Mouse (Mus musculus) granulocyte monocyte progenitor cell, adult 5-6 weeks (primary cell): ENCODE measurements at regions not wholly inside any gene's neighbourhood (a gene's known extent, or its start where the extent isn't known, plus 50 kb on each side); places are given as distances from the start of the nearest gene placed in this dataset.

Experiments used
- ATAC-seq: replicated peaks from 2 replicates; pipeline ENCODE4 v1.8.0; 2016; ENCODE audit warnings: mild to moderate bottlenecking, moderate TSS enrichment, inconsistent platforms; ENCODE audit not compliant: poor library complexity, severe bottlenecking

DNA sequence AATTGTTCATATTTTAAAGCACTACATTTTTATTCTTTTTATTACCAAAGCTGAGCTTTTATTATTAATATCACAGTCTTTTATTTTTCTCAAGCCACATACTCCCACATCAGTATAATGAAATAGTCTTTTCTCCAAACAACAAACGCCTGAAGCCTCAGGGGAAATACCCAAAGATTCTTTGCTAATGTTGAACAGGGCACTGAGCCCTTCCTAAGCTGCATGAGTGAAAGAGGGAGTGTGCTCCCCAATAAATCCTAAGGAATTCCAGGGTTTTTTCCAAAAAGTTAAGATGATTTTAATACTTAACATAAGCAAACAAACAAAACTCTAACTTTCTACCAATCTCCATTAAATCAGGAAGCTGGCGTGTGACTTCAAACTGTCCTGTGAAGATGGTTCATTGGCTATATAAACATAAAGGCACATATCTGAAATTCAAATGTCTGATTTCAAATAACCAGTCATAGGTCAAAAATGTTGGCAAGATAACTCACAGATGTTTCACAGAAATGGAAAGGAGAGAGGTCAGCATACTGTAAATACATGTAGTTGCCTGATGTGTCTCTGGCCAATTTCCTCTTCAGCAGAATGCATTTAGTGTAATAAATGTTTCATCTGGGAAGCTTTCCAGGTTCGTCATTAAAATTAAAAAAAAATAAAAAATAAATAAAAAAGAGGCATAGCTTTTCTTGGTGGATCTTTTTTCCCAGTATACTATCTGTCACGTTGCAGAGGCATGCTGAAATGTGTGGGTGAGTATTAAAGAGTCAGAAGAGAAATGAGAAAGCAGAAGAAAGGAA, 568.6 kb downstream of the Car8 start:
- no peak for ATAC-seq

DNA sequence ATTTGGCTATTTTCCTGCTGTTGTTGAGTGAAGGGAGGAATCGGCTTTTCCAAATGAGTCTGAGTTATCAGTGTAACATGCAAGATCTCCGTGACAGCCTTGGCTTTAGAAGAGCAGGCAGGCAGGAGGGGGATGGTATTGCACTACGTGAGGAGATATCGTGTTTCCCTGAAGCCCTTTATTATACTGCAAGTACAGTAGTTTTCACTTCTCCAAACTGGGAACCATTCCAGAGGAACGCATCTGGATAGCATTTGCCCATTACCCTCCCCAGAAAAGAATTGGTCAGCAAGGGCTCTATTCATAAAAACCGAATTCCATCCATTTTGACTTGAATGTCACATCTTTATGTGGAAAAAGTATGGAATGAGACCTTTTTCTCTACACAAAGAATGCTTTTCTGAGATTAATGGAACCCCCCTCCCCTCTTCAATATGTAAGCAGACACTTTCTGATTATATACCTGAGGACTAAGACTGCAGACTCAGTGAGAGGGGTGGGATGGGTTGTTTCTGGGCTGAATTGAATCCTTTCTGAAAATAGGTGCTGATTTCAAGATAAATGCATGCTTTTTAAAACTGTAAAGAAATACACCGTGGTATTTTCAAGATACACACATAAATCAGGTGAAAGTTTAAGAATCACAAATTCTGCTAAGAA, 571.8 kb downstream of the Car8 start:
- ATAC-seq, result no peak

DNA sequence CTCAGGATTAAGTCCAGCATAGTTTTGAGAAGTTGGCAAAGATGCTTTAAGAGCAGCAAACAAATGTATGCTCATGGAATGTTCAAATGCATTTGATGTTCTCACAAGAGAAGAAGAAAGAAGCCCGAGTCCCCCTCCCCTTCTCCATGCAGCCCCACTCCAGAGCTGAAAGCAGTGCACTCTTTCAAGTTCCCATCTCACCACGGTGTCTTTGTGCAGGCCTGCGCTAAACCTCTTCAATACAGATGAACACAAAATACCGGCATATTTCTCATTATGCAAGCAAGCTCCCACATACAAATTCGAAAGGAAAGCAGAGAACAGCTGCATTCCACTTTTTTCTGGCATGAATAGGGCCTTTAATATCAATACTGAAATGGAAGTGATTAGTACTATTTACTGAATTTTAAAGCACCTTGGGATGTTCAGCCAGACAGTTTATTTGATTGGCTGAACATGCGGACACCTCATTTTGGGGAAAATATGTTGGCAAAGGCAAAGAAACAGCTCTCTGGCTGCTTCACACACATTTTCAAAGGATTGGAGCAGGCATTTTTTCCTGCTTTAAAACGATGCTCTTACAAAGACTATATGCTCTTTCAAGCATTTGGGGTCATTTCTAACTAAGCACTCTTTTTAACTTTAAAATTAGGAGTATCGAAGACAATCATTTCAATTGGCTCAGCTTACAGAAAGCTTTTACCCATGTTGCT, 595.8 kb downstream of the Car8 start:
- ATAC-seq, result no peak

DNA sequence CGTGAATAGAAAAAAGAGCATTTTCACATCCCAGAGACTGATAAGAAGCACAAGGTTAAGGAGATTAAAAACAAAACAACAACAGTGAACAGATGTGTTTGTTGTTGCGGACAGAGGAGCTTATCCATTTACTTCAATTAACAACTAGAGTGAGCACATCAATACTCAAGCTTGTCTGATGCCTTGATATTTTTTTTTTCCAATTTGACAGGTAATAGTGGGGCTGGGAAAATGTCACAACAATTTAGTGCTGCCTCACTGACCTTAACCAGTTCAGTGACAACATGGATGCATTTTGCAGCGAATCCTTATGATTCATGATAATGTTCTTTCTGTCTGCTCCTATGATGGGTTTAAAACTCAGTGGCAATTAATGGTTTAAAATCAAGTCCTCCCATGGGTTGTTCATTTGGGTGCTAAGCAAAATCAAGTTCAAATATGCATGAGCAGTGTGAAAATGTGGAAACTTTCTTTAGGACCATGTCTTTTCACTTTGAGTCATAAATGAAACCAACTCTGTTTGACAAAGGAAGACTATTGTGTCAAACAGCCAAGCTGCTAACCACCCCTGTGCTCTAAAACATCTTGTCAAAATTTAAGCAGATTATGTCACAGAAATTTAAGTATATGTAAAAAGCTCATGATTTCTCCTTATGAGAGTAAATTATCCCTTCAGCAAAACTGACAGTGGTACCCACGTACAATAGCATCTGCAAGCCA, 641.0 kb downstream of the Car8 start:
- no peak for ATAC-seq

DNA sequence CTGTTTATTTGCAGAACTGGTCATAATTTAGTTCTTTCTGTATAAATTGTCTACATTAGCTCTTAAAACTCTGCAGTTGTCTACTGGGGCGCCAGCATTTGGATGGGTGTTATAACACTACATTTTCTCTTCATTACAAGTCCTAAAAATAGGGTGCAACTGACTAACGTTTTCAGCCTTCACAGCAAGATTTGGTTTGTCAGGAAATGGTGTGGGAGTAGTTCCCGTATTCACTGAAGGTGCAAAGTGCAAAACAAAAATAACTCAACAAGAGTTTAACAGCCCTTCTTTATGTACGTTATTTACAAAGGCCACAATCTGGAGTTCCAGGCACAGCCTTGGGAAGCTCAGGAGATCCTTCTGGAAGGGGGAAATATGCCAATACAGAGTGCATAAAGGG, 642.7 kb downstream of the Car8 start:
- ATAC-seq, result no peak

DNA sequence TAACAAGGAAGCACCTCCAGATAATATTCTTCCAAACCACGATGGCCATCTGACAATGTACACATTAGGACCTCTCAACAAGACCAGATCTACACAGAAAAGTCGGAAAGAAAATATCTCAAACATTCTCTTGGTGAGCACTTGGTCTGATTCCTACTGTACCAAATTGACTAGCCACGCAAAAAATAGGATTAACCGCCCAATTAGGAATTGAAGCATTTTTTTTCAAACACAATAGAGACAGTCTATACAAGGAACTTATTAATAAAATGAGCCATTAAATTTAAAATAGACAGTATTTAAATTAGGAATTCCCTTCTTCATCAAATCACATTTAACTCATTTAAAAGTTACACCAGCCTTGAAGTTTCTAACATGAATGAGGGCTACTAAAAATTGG, 655.0 kb downstream of the Car8 start:
- no peak for ATAC-seq

DNA sequence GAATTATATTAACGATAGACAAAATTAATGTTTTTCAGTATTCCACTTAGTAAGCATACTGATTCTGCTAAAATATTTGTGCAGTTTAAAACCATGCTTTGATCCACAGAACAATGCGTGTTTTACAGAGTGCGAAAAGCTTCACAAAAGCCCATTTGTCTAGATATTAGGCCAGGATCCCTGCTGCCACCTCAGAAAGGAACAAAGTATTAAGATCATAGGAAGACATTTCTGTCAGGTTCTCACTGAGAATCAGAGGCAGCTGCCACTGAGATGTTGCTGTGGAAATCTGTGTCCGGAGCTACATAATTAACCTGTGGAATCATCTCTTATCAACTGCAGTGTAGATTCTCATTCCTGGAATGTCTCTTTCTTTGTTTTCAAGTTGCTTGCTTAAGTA, 656.9 kb downstream of the Car8 start:
- ATAC-seq, result no peak

DNA sequence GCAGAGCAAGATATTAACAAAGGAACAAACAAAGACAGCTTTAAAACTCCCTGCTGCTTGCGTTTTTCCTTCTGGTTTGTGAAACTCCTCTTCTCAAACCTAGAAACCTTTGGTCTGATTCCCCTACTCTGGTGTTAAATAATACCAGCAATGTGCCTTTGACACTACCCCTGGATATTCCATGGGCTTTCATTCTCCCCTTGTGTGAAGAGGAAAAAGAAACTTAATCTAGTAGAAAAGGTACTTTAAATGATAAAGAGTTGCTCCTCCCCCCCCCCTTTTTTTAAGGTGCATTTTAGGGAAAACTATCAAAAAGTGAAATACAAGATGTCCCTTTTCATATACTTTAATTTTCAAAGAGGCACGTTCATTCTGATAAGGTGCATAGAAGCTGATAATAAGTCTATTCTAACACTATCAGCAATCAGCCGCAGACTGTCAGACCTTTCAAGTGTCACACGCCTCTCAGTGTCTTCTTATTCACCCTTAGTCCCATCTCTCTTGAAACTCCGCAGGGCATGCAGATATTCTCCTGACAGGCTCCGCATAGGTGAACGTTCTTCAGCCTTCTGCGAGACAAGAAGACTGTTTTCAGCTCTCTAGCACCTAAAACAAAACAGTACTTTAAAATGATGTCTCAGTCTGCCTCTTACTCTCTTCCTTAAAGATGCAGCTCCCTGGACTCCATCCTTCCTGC, 657.5 kb downstream of the Car8 start:
- ATAC-seq, result no peak

DNA sequence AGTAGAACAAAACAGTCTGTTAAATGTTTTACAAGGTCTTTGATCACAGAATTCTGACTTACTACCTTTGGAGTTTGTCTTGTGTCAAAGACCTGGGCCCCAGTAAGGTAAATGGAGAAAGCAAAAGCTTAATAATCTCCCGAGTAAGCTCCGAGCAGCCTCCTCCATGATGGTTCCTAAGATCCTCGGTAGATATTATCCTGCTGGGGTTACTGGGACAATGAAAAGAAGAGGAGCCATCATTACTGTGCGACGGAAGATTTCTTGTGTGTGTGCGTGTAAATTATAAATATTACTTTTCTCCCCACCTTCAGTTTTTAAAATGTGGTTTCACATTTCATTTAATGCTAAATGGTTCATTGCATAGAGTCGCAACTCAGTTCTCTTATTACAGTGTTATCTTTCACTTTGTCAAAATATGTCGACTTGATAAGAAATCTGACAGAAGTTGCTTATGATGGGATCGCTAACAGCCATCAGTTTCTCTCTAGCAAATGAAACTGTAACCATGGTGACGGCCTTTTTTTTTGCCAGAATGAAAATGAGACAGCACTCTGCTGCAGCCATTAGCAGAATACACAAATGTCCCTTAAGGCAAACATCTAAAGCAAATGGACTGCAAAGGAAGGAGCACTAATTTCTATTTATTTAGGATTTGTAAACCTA, 658.2 kb downstream of the Car8 start:
- no peak for ATAC-seq

DNA sequence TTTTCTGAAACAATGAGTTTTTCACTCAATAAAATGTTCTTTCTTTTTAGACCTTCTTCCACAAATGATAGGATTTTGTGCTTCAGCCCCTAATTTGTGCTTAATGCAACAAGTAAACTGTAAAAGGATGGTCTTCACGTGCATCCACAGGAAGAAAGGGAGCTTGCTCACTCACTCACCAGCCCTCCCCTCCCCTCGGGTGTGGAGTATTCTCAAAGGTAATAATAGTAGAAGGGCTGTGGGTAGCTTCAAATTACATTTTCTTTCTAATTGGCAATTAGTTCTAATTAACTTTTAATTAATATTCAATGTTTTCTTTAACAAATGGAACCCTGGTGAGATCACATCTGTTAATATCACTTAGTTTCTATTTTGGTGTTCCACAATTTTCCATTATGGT, 664.8 kb downstream of the Car8 start:
- no peak for ATAC-seq

DNA sequence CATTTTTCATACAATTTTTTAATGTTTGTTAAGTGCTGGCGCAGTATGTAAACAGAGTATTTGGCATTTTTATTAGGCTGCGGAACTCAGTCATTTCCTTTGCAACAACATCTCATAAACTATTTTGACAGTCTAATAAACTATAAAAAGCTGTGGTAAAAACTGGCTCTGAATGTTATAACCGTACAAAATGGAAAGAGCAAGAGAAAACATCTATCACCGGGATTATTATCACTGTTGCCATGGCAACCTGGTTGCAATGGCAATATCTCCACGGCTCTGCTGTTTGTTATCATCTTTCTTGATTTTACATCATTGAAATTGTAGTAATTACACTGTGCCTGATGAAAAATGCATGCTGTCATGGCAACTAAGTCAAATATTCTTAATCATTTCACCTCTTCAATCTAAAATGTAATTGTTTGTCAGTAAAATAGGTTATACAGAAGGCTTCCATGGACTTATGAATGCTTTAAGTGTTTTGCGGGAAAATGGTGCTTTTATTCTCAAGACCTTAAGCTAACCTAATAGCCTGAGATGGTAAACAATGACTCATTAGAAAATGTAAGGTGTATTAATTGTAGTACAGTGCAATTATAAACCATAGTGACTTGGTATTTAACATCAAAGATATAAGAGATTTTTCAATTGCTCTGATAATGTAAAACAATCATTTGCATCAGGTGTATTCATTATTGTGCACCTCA, 671.0 kb downstream of the Car8 start:
- no peak for ATAC-seq

DNA sequence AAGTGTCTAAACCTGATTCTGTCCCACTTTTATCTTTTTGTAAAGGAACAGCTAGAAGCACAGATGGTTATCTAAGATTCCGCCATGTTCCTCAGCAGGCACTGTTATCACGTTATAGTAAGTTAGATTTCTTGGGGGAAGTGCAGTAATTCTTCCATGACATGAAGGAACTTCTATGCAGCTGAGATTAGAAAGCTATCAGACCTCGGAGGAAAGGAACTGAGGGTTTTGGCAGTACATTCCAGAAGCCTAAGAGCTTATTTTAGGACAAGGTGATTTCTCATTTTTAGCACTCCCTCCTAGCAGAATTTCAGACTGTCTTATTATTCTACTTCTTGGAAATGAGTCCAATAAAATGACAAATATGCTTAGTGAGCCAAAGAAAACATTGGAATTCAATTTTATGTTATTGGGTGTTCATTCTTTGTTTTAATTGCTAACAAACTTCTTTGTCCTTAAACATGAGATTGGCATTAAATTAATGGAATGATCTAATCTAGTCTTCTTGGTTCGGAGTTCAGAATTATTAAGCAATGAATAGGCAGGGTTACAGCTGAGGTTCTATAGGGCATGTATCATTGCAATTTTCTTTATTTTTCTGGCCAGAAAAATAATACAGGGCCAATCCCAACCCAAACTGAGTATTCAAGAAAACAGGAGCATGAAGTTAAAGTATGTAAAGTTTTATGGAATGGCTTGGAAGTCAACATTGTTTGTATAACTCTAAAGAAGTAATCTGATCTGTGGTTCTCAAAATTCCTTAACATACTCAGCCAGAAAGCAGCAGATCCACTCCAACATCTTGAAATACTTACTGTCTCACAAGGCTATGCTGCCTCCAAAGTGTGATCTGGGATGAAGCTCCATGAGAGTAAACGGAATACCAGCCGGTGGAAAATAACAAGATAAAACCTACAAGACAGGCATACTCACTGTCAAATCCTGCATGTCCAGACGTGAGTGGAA, 678.7 kb downstream of the Car8 start:
- ATAC-seq, result no peak

DNA sequence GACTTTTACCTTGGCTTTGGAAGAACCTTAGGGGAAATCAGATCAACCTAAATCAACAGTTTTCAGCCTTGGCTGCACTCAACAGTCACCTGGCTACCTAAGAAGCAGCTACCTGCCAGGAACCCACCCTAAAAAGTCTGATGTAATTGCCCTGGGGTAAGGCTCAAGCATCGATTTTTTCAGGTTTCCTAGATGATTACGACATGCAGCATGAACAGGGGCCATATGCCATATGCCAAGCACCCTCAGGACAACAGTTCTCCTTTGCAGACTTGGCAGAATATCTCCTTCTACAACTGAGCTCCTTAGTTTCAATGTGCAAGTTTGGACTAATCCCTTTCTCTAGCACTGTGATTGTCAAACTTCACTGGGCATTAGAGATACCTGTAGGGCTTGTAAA, 680.1 kb downstream of the Car8 start:
- ATAC-seq, result no peak

DNA sequence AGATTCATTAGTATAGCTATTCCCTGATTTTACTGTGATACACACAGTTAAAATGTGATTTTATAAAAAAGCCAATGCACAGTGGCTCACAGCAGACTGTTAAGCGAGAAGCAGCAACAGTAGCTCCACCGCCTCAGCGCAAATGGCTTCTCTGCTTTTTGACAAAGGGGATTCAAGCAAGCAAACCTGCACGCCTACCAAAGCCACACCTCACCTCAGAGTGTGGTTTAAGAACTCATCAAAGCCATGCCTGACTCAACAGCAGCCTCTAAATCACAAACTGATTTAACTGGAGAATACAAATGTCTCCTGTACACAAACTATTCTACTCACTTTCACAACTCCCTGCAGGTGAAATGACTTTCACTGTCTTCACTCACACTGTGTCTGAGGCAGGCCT, 704.5 kb downstream of the Car8 start:
- ATAC-seq, result no peak

DNA sequence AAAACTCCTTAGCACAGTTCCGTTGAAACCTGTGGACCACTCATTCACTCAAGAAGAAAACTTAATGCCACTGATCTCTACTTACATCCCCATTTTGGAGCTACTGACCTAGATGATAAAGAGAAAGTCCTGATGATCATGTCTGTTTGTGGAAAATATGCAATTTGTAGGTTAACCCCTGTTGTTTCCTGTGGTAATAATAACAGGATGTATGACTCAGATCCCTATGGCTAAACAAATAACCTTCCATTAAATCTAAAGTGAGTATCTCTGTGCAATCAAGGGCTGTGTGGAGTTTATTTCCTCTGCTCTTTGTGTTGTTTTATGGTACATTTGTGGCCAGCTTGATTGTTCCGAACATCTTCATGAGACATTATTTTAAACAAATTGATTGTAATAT, 711.1 kb downstream of the Car8 start:
- ATAC-seq, result no peak

DNA sequence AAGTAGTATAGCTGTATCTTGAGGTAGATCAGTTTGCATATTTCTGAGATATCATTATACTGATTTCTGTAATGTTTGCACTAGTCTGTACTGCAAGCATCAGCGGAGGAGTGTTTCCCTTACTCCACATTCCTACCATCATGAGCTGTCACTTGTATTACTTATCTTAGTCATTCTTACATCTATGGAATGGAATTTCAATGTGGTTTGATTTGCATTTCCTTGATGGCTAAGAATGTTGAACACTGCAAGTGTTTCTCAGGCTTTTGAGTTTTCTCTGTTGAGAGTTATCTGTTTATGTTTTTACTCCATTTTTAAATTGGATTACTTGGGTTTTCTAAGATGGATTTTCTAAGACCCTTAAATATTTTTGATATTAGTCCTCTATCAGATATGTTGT, 725.8 kb downstream of the Car8 start:
- ATAC-seq, result no peak

DNA sequence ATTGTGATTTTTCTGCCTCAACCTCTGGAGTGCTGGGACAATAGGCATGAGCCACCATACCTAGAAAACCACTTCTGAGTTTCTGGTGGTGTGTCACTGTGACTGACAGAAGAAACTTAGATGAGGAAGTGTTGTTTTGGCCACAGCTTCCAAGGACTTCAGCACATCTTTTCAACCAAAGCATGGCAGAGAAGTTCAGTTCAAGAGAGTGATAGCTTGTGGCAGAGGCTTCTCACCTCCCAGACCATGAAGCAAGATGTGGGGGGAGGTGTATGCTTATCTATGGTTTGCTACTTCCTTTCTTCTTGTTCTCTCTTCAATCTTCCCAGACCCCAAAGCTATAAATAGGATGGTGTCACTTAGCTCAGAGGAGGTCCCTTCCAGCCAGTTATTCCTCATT, 753.3 kb downstream of the Car8 start:
- ATAC-seq, result peak; percentile 22; the same call in 1 of the 2 replicates

DNA sequence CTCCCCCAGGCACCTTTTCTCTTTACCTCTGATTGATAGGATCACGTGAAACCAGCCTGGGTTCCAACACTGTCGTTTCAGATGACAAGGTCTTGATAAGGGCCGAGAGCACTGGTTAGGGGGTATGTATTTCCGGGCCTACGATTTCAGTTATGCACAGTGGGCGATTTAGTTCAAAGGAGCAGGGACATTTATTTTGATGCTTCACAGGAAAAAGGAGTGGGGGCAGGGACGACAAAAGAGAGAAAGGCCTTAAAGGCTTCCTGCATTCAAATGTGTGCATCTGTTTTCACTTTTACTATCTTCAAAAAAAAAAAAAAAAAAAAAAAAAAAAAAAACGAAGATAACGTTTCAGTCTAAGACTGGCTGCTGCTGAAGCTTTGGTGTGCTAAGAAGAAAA, 783.7 kb downstream of the Car8 start:
- ATAC-seq, result no peak
